Mouse (Mus musculus) layer of hippocampus, postnatal 36 days (tissue): ENCODE results near the gene Larp1b. TPM values are rescaled to one million over a fixed set of nuclear protein-coding genes. Genes with fewer than 3 reads are reported as not detected.
A peak's percentile ranks its signal among the peaks of the same experiment; 100 is the strongest.

Source experiments
- DNase-seq, 2 experiments: peaks; one replicate each; pipeline ENCODE4 v3.0.0; 2022
- total RNA-seq, 2 experiments: library from RNA; stranded (reverse); gene quantifications; 2 replicates each; pipeline ENCODE4 v1.2.3; 2021

The Larp1b gene
- total RNA-seq, 2 experiments from 2014 or later: 15.3 to 16.3 TPM

DNA sequence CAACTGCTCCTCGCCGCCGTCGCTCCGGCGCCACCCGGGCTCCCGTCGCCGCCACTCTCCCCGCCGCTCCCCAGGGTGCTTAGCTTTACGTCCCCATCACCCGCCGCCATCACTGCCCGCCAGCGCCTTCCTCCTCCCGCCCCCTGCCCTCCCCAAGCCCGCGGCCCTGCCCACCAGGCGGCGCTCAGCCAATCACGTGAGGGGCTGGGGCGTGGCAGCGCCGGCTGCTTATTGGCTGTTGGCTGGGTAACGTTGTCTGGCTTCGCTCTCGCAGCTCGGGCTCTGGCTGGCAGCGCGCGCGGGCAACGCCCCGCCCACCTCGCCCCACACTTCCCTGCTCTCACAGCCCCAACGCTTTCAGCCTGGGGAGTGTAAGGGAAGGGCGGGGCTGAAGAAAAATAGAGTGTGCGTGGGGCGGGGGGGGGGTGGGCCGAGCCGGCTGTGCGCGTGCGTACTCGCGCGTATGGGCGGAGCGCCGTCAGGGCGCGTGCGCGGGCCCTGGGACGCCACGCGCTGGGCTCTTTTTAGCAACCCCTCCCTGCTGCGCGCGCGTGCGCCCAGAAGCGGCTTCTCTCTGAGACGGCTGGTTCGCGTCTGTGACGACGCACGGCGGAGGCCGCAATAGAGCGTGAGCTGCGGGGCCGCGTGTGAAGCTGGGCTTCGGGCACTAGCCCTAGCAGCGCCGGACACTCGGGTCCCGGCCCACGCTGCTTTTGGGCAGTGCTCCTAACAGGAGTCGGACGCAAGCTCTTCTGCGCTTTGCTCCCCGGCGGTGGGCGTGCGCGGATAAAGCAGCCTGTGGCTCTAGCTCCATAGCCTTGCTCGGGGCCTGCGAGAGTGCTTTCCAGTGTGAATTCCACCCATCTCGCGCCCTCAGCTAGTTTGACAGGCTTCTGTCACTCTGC lies 133.5 kb downstream of the Larp1b start, which contains the start of gene Pgrmc2:
TSS of gene Pgrmc2 (minus strand) at position 162 of the 905 bp plus-strand sequence.
- DNase-seq: peak; percentile 98 to 99

DNA sequence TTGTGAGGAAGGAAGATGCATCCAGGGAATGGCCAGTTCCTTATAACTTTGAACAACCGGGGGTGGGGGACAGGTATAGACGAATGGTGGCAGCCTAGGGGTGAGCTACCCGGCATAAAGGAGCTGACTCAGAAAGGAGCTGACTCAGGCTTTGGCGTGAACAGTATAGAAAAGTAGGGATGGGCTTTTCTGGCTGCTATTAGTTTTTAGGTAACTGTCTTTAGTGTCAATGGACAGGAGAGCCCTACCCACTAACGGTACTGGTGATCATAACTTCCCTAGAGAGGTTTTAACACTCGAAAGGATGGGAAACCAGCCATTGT lies 134.1 kb downstream of the Larp1b start:
- no peak for DNase-seq

DNA sequence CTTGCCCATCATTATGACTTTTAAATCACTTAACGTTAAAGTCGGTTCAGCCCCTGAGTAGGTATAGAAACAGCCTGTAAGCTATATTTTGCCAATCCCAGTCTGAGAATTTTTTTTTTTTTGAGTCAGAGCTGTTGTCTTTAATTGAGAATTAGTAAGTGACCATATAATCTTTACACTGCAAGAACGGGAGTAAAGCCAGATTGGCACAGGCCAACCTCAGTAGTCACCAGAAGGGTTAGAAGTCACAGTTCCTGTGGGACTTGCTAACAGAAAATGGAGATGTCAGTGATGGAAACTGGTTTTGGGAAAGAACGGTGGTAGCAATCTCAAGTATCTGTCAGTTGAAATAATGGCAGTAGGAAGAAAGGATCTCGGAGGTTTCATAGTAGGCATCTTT lies 134.8 kb downstream of the Larp1b start:
- no peak for DNase-seq

DNA sequence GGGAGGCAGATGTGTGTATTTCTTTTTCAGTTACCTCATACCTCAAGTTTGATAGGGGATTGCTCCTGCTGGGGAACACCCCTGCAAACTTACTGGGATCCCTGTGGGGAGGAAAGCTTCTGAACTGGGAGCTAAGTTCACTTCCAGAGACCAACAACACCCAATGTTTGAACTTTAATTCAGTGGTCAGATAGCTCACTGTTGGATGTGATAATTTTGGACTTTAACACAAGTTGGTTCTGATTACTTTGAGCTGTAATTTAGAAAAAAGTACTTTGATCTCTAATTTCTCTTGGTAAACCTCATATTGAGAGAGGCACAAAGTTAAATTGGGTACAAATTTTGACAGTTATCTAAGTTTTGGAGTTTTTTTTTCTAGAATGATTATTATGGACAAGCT lies 137.4 kb downstream of the Larp1b start:
- no peak for DNase-seq

Other genes with a start within 250 kb of the Larp1b start
- under 1 TPM; 0.25 to 0.28 TPM for gene Slc25a31, start 241.0 kb upstream of the Larp1b start, total RNA-seq
- gene Hspa4l, start 205.3 kb upstream of the Larp1b start, total RNA-seq: 100 to 1,000 TPM; 165 to 173 TPM
- 1 to 10 TPM; 2.9 to 3.7 TPM for gene Plk4, start 149.8 kb upstream of the Larp1b start, total RNA-seq
- 10 to 100 TPM; 19.3 to 22.3 TPM for gene Mfsd8, start 102.9 kb upstream of the Larp1b start, total RNA-seq
- gene Abhd18, start 102.9 kb upstream of the Larp1b start, total RNA-seq: 10 to 100 TPM; 12.0 to 12.4 TPM
- under 1 TPM in 1 of 2 experiments, not detected in 1; 0.25 TPM for gene 1700034I23Rik, start 47.3 kb upstream of the Larp1b start, total RNA-seq
- gene Pgrmc2, start 133.2 kb downstream of the Larp1b start, total RNA-seq: 10 to 100 TPM; 54.1 to 55.0 TPM